Mouse (Mus musculus) T-helper 17 cell (primary cell): Measurements from ENCODE around the gene Tmem269.

Experiments used
- in situ Hi-C, 2 experiments: fragments of 300-600 bp; cut with MboI, MseI; formaldehyde crosslinking; loops; 1 replicate in 1 of 2; 2 replicates in 1 of 2; pipeline ENCODE4 v1.15.1; 2025; ENCODE audit warnings: high pct_unique_total_duplicates in 2 of 2

Tmem269 gene

DNA sequence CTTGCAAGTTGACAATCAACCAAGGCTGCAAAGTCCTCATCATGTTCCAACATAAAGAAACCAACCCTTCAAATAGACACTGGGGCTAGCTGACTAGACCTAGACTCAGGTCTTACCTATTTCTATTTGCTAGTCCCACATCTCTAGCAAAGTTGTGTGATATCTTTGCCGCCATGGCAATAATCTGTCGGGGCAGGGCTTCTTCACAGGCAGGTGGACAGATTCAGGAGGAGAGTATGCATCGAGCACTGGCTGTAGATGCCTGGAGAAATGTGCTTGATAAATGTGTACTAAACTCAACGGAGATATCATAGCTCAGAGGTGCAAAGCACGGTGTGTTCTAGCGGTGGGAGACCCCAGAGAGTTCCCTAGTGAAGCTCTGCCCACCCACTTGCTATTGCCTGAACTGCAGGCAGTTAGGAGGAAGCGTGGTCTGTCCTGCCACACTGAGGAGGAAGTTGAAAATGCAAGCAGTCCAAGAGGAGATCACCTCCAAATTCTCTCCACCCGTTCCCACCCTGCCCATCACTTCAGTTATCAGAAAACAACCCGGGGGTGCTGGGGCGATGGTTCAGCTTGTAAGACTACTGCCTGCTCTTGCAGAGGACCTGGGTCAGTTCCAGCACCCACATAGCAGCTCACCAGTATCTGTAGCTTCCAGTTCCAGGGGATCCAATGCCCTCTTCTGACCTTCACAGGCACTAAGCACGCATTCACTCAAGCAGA is 29.8 kb downstream of the Tmem269 start:
- in situ Hi-C loops: no loop called here

DNA sequence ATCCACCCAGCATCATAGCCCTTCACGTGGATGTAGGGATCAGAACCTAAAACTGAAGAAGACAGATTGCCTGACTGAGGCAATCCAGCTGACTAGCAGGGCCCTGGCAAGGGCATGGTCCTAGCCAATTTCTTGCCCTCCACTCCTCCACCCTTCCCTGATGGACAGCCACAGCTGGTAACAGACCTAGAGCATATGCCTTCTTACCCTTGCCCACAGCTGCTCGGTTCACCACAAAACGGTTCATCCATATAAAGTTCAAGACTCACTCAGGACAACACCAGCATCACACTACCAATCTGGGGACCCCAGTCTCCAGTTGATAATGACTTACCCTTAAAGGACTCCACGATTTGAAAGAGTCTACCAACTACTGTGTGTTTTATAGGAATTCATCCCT is 32.2 kb downstream of the Tmem269 start:
- in situ Hi-C loops: no loop called here

DNA sequence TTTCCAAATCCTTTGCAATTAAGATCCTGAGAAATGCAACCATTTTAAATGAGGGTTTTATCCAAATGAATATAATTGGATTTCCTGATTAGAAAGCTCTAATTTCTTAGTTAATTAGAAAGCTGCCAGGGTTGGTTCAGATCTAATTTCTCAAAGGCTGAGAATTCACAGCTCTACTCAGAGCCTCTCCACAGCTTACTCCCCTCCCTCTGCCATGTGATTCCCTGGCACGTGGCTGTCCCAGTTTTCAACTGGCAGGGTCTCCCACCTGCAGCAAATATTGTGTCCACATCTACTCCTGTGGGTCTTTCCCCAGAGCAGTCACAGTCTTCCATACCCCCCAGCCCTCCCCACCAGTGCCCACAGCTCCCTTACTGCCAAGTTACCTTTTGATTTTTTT is 34.5 kb downstream of the Tmem269 start:
- in situ Hi-C loops: loop anchor here in 1 of 2 experiments (5.0 kb wide), 1 partner anchor 34 kb away; the partner anchor contains the start of gene Tmem269

DNA sequence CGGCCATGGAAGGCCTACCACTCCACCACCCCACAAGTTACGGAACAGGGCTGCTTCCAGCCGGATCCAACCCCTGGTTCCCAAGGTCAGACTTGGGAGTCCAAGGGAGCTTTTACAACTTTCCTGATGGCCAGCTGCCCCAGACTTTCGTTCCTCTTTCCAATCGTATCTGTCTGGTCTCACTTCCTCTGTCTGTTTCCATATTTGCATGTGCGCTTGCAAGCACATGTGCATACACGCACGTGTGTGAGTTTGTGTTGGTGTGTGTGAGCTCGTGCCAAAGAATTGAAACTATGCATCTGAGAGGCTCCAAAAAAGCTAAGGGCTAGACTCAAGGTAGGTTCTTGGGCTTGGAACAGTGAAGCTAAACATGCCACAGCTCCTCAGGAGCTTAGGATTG is 36.6 kb downstream of the Tmem269 start:
- in situ Hi-C loops: loop anchor here in 1 of 2 experiments (5.0 kb wide), 1 partner anchor 36 kb away; the partner anchor contains the start of gene Tmem269

DNA sequence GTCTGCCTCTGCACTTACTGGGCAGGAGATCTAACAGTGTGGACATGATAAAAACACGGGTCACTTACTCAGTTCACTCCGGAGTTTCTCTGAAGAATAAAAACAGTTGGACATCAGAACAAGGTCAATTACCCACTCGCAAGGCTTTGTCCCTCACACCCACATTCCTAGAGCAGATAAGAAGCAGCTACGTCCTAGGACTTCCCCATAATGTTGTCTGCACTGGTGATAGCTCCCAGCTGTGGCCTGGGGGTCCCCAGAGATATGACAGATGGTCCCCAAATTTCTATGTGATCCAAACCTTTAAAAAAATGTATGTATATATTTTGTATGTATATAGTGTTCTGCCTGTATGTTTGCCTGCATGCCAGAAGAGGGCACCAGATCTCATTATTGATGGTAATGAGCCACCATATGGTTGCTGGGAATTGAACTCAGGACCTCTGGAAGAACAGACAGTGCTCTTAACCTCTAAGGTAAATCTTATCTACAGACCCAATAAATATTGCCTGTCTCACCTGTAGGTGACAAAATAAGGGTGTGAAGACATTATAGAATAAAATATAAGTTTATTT is 37.8 kb downstream of the Tmem269 start:
- in situ Hi-C loops: loop anchor here in 1 of 2 experiments (5.0 kb wide), 1 partner anchor 37 kb away; the partner anchor contains the start of gene Tmem269

DNA sequence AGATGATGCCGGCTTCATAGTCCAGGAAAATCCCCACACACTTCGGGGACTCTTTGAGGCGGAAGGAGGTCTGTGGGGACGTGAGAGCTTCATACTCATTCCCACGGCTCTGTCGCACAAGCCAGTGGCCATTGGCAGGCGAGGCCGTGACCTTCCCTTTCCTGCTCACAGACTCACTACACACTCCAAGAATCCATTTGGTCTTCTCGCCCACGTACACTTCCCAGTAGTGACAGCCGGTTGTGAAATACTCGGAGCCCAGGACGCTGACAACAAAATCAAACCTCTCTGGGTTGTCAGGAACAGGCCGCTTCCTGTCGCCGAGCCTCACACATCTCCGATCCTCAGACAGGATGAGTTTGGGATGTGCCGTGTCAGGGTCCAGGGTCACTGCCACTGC is 39.7 kb downstream of the Tmem269 start:
- in situ Hi-C loops: loop anchor here in 1 of 2 experiments (10.0 kb wide), 1 partner anchor 74 kb away; the partner anchor contains the start of gene Slc2a1

DNA sequence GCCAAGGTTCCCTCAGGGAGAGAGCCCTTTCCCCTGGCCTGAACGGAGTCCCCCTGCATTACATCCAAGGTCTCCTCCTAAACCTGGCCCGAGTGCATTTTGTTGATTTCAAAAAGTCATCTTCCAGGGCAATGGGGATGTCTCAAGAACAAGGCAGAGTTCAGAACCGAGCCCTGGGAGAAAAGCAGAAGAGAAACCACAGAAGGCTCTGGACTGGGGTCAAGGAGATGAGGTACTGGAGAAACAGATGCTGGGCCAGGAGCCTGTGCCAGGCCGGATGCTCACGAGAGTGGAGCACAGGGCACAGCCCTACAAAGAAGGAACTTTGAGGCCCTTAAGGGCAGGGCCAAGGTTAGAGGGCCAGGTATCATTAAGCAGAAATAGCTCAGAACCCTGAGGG is 40.3 kb downstream of the Tmem269 start:
- in situ Hi-C loops: loop anchor here in 1 of 2 experiments (10.0 kb wide), 1 partner anchor 73 kb away; the partner anchor contains the start of gene Slc2a1

DNA sequence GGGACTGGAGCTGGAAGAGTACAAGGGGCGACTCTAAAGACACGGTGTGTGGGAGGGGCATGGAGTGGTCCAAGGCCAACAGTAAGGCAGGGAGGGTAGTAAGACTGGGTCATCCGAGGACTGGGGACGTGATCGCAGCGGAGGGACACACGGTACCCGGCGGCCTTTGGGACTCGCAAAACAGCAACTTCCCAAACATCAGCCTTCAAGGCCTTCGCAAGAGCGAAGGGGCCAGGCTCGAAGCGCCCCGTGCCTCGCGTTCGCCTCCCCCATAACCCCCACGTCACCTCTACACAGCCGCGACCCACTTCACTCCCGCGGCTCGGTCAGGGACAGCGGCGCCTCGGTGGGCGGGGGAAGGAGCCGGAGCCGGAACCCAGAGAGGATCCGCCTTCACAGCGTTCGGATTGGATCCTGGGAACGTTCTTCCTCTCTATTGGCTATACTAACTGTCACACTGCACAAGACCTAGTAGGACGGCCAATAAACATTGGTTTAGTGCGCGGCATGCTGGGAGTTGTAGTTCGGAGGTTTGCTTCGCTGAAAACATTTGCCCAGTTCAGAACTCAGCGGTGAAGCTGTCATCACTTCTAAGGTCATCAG is 44.1 kb downstream of the Tmem269 start, which contains the start of gene Zfp691:
Gene Zfp691, minus strand, starts transcription at position 345 of the 603 bp plus-strand sequence.
- in situ Hi-C loops: loop anchor here in 1 of 2 experiments (10.0 kb wide), 1 partner anchor 69 kb away; the partner anchor contains the start of gene Slc2a1

DNA sequence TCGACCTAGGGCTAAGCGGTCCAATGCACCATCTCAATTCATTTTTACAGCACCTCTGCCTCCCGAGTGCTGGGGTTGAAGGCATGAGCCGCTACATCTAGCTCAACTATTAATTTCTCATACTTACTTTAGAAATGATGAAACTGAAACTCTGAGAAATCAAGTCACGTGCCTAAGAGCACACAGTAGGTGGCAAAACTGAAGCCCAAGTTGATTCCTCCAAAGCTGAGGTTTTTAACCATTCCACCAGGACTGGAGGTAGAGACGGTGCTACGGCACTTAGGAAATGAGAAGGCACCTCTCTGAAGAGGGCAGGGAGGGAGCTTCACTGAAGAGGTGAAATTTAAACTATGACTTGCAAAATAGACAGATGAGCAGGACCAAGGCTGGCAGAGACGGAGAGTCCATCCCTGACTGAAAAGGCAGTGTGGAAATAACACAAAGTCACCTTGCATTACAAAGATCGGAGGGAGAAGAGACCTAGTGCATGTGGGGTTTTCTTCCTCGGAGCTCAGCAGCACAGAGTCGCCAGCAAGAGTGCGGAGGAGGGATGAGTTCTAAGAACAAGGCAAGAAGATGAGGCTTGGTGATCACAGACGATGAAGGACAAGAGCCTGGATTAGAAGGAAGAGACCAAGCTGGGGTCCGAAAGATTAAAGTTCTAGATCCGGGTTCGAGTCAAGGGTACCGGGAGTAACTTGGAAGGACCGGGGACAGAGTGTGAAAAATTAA is 44.9 kb downstream of the Tmem269 start:
- in situ Hi-C loops: loop anchor here in 1 of 2 experiments (10.0 kb wide), 1 partner anchor 68 kb away; the partner anchor contains the start of gene Slc2a1

DNA sequence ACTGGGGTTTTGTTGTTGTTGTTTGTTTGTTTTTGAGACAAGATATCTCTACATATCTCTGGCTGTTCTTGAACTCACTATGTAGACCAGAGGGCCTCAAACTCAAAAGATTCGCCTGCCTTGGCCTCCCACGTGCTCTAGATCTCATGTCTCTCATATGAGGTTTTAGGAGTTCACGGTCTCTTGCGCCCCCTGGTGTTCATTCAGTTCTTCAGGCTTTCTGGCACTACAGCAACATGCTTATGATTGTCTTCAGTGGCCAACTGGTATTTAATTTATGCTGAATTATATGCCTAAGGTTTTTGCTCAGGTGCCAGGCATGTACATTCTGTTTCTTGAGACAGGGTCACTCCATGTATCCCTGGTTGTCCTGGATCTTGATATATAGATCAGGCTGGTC is 50.4 kb downstream of the Tmem269 start:
- in situ Hi-C loops: loop anchor here (5.0 to 10.0 kb wide), 2 partner anchors 160 to 513 kb away; partner anchors contain the start of gene Olfr62 (in 1 of the 2)

DNA sequence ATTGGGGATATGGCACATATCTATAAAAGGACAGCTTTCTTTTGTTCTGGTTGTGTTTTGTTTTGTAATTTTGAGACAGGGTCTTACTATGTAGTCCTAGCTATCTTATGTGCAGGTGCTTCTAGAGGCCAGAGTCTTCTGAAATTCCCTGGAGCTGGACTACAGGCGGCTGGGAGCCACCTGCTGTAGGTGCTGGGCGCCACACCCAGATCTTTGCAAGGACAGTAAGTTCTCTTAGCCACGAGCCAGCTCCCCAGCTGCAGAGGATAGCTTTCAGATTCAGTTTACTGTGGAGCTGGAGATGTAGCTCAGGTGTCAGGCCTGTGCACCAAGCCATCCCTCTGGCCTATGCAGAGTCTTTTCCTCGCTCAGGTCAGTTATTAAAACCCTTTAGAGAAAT is 50.9 kb downstream of the Tmem269 start:
- in situ Hi-C loops: loop anchor here (5.0 to 10.0 kb wide), 2 partner anchors 160 to 512 kb away; partner anchors contain the start of gene Olfr62 (in 1 of the 2)

DNA sequence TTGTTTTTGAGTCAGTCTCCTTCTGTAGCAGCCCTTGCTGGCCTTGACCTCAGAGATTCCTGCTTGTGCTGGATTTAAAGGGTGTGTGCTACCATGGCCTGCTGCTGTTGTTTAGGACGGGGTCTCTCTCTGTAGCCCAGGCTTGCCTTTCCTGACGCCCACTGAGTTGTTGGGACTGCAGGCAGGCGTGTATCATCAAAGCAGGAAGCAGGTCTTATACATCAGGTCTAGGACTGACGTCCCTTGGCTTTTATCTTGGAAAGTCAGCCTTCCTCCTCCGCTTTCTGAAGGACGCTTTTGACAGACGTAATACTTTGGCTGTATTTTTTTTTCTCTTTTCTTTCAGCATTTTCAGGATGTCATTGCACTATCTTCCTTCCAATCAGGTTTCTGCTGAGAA is 52.1 kb downstream of the Tmem269 start:
- in situ Hi-C loops: loop anchor here (5.0 to 10.0 kb wide), 2 partner anchors 159 to 511 kb away; partner anchors contain the start of gene Olfr62 (in 1 of the 2)

DNA sequence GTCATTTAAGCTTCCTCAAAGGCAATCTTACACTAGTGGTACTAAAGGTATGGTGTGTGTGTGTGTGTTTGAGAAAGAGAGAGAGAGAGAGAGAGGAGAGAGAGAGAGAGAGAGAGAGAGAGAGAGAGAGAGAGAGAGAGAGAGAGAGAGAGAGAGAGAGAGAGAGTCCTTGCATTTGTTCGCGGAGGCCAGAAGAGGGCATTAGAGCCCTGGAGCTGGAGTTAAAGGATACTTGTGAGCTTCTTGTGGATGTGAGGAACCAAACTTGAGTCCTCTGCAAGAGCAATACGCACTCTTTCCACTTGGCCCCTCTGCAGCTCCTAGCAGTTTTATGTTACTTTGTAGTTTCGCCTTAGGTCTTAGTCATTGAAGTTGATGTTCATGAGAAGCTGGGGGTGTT is 55.0 kb downstream of the Tmem269 start:
- in situ Hi-C loops: loop anchor here in 1 of 2 experiments (10.0 kb wide), 1 partner anchor 508 kb away; the partner anchor contains the start of gene Olfr62

DNA sequence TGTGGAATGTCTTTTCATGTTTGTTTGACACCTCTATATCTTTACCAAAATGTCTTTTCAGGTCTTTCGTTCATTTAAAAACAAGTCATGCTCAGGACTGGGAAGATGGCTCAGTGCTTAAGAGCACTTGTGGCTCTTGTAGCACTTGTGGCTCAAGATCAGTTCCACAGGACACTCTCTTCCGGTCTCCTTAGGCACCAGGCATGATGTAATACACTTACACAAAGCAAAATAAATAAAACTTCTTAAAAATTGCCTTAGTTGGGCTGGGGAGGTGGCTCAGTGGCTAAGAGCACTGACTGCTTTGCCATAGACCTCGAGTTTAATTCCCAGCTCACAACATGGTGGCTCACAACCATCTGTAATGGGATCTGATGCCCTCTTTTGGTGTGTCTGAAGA is 56.7 kb downstream of the Tmem269 start:
- in situ Hi-C loops: loop anchor here in 1 of 2 experiments (10.0 kb wide), 1 partner anchor 507 kb away; the partner anchor contains the start of gene Olfr62

DNA sequence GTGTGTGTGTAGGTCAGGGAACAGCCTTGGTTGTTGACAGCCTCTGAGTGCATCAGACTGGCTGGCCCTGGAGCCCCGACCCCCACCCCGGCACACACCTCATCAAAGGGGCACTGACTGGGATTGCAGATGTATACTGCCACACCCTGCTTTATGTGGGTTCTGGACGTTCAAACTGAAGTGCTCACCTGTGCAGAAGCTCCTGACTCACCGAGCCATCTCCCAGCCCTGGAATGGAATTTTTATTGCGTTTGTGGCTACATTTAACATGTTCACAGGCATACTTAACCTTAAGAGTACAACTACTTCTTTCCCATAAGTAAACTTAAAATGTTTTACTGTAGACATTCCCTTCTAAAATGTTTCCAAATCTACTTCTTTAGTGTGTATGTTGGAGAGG is 60.1 kb downstream of the Tmem269 start:
- in situ Hi-C loops: no loop called here

DNA sequence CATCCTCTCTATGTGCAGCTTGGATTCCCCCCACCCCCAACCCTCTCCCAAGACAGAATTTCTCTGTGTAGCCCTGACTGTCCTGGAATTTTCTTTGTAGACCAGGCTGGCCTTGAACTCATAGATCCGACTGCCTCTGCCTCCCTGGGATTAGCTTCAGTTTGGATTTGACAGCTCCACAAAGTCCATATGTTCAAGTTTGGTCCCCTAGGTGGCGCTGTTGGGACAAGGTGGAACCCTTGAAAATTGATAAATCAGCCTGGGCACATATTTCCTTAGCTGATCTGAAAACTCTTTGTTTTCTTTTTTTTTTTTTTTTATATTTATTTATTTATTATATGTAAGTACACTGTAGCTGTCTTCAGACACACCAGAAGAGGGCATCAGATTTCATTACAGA is 60.8 kb downstream of the Tmem269 start:
- in situ Hi-C loops: no loop called here
